Mouse (Mus musculus) B cell, adult (primary cell): ENCODE results near the gene Galnt17. TPM values are rescaled to one million over a fixed set of nuclear protein-coding genes. Genes with fewer than 3 reads are reported as not detected.

Source experiments
- total RNA-seq: library from RNA; stranded (reverse); gene quantifications from 4 replicates; pipeline ENCODE4 v1.2.4, GENCODE M21; 2023; ENCODE audit not compliant: inconsistent age

The Galnt17 gene
- total RNA-seq = not detected in 4 replicates

GRCm38 (mm10) chr5:131308397-131308796 lies at the start of gene Galnt17:
Galnt17 (minus strand) TSS chr5:131308497.

